Mouse (Mus musculus) heart, postnatal 4 days (tissue): ENCODE data around the gene Srsf4. TPM values are rescaled to one million over a fixed set of nuclear protein-coding genes. Genes with fewer than 3 reads are reported as not detected.

Experiments used
- total RNA-seq, 2 experiments: library from RNA; stranded (reverse); gene quantifications; 2 replicates each; pipeline ENCODE4 v1.2.3; 2021

Gene Srsf4
- total RNA-seq, 2 experiments from 2014 or later: 73.2 to 76.8 TPM

Other genes starting within 250 kb of the Srsf4 start
- gene Ptpru, start 35.3 kb upstream of the Srsf4 start, total RNA-seq: 1 to 10 TPM; 2.1 to 3.6 TPM
- gene Mecr, start 30.1 kb upstream of the Srsf4 start, total RNA-seq: 10 to 100 TPM; 22.4 to 25.2 TPM
- gene Tmem200b, start 48.2 kb downstream of the Srsf4 start, total RNA-seq: 10 to 100 TPM in 1 of 2 experiments, 1 to 10 TPM in 1; 9.4 to 12.8 TPM
- under 1 TPM; 0.11 to 0.12 TPM for gene Gm10300, start 201.1 kb downstream of the Srsf4 start, total RNA-seq
- gene Epb41, start 201.7 kb downstream of the Srsf4 start, total RNA-seq: 100 to 1,000 TPM in 1 of 2 experiments, 10 to 100 TPM in 1; 88.1 to 142 TPM